ENCODE assay signal across 8 mouse cellular contexts in genomic region chr15:80015211-80015952, GRCm38 (mm10). TPM values are rescaled to one million over a fixed set of nuclear protein-coding genes. Genes with fewer than 3 reads are reported as not detected.
DNase-seq lines count a peak whose midpoint lies in the region; ATAC-seq and TF ChIP-seq lines count a peak whose summit lies in the region.

No protein-coding gene starts in this region.

- no peaks in the 10 kb centered on the region for H3K9me3 ChIP-seq in liver, embryonic 11.5 days (ENCODE audit: control insufficient read depth, low read length)
- no peaks in the 10 kb centered on the region for H3K9me3 ChIP-seq in liver, postnatal 0 days (ENCODE audit: low read length)

- no peak overlapping the region for H3K9ac ChIP-seq in liver, embryonic 11.5 days (ENCODE audit: low read depth, low read length)
- no peak overlapping the region for H3K9ac ChIP-seq in liver, postnatal 0 days (replicated peaks)

- no peak for TF ChIP-seq EP300 in liver, postnatal 0 days (IDR thresholded peaks at IDR 0.05; ENCODE audit: low read depth)

- H3K4me1 ChIP-seq in liver, embryonic 11.5 days (replicated peaks; ENCODE audit: control insufficient read depth, insufficient read depth, low read length), result peaks cover 23% of the 10 kb centered on the region
- H3K4me1 ChIP-seq in liver, postnatal 0 days (ENCODE audit: insufficient read depth), result peaks cover 8% of the 10 kb centered on the region

- 64% methylated on average over 7 of the region's 7 CpGs for WGBS in liver, embryonic 11.5 days
- 62% methylated on average over 7 of the region's 7 CpGs for WGBS in liver, postnatal 0 days (ENCODE audit: insufficient replicate concordance)

- ATAC-seq in liver, embryonic 11.5 days (replicated peaks; ENCODE audit: low FRiP score), result no peak
- no peak for ATAC-seq in liver, postnatal 0 days

- H3K36me3 ChIP-seq in liver, embryonic 11.5 days (ENCODE audit: control insufficient read depth, insufficient read depth, low read length), result no peaks in the 10 kb centered on the region
- no peaks in the 10 kb centered on the region for H3K36me3 ChIP-seq in liver, postnatal 0 days (replicated peaks; ENCODE audit: insufficient read depth, low read length)

- intact Hi-C loops in left cerebral cortex, postnatal 14 days (cut with DNase I), result no loop called here
- intact Hi-C loops in gastrocnemius, postnatal 14 days (cut with DNase I; ENCODE audit: low total_unique reads), result no loop called here

- H3K4me2 ChIP-seq in liver, embryonic 11.5 days, result peak overlapping the region; percentile 85
- no peak overlapping the region for H3K4me2 ChIP-seq in liver, postnatal 0 days (ENCODE audit: low read depth, low read length)

- H3K27ac ChIP-seq in liver, embryonic 11.5 days (ENCODE audit: low read depth, low read length), result no peak overlapping the region
- no peak overlapping the region for H3K27ac ChIP-seq in liver, postnatal 0 days (ENCODE audit: low read depth)

- H3K27me3 ChIP-seq in liver, embryonic 11.5 days (replicated peaks; ENCODE audit: control insufficient read depth, insufficient read depth, low read length), result peaks cover 61% of the 10 kb centered on the region
- H3K27me3 ChIP-seq in liver, postnatal 0 days (ENCODE audit: insufficient read depth, low read length), result peaks cover 60% of the 10 kb centered on the region

- DNase-seq in adrenal gland, postnatal 36 days, result peak; percentile 55 to 57
- no peak for DNase-seq in adrenal gland, postnatal 4 days (ENCODE audit: low spot score in 2 of 2)
- no peak for DNase-seq in liver, embryonic 11.5 days (ENCODE audit: low spot score)
- DNase-seq in liver, postnatal 0 days, result no peak
- peak; percentile 65 to 89 for DNase-seq in left cerebral cortex, postnatal 14 days (ENCODE audit: low spot score in 2 of 2)
- DNase-seq in right cerebral cortex, postnatal 36 days (ENCODE audit: low spot score in 2 of 2), result peak; percentile 66 to 84
- no peak for DNase-seq in cerebellum, adult 18-20 months
- DNase-seq in gastrocnemius, postnatal 14 days, result no peak

- H3K4me3 ChIP-seq in liver, embryonic 11.5 days (ENCODE audit: low read depth, low read length), result no peak overlapping the region; the same call in 1 of the 2 replicates
- H3K4me3 ChIP-seq in liver, postnatal 0 days (ENCODE audit: low read depth, low read length), result no peak overlapping the region

- TF ChIP-seq CTCF in liver, postnatal 0 days (IDR thresholded peaks at IDR 0.05; ENCODE audit: low read depth), result no peak

RNA-seq across cellular contexts. Expression of gene Pdgfb, which starts 0.6 kb away (rescaled TPM):
- total RNA-seq in adrenal gland, postnatal 36 days (2021), result 10 to 100 TPM; 31.7 to 39.4 TPM
- total RNA-seq in adrenal gland, postnatal 4 days (2021), result 10 to 100 TPM; 31.3 to 35.1 TPM
- polyA plus RNA-seq in liver, embryonic 11.5 days (2014; fragmentation: Nextera tagmentation; extraction: Ambion mirVana), result 2.4 and 2.7 TPM in 2 replicates
- polyA plus RNA-seq in liver, postnatal 0 days (2015; fragmentation: Nextera tagmentation; extraction: Ambion mirVana), result 0.77 and 0.85 TPM in 2 replicates
- total RNA-seq in left cerebral cortex, postnatal 14 days (2021), result 10 to 100 TPM; 41.9 to 42.8 TPM
- 10 to 100 TPM; 25.2 to 38.5 TPM for total RNA-seq in gastrocnemius, postnatal 14 days (2021)

RNA-seq across cellular contexts. Expression of gene Cbx7, which starts 44.5 kb away (rescaled TPM):
- total RNA-seq in adrenal gland, postnatal 36 days (2021), result 10 to 100 TPM; 11.9 to 20.6 TPM
- 10 to 100 TPM; 15.4 to 18.4 TPM for total RNA-seq in adrenal gland, postnatal 4 days (2021)
- polyA plus RNA-seq in liver, embryonic 11.5 days (2014; fragmentation: Nextera tagmentation; extraction: Ambion mirVana), result 2.5 TPM in 2 replicates
- 1.0 and 1.2 TPM in 2 replicates for polyA plus RNA-seq in liver, postnatal 0 days (2015; fragmentation: Nextera tagmentation; extraction: Ambion mirVana)
- 10 to 100 TPM in 1 of 2 experiments, 1 to 10 TPM in 1; 9.9 to 11.9 TPM for total RNA-seq in left cerebral cortex, postnatal 14 days (2021)
- 1 to 10 TPM; 3.7 to 4.5 TPM for total RNA-seq in gastrocnemius, postnatal 14 days (2021)

Comparison
In these comparisons a context has a peak if more than half of its experiments do, and no peak if none do; other contexts are left out.
1. DNase-seq: peak in adrenal gland, postnatal 36 days (2 of 2), left cerebral cortex, postnatal 14 days (2 of 2) and right cerebral cortex, postnatal 36 days (2 of 2); none in adrenal gland, postnatal 4 days (0 of 2), liver, embryonic 11.5 days (single experiment), liver, postnatal 0 days (single experiment), cerebellum, adult 18-20 months (0 of 2) and gastrocnemius, postnatal 14 days (single experiment).